In the genomic region with DNA sequence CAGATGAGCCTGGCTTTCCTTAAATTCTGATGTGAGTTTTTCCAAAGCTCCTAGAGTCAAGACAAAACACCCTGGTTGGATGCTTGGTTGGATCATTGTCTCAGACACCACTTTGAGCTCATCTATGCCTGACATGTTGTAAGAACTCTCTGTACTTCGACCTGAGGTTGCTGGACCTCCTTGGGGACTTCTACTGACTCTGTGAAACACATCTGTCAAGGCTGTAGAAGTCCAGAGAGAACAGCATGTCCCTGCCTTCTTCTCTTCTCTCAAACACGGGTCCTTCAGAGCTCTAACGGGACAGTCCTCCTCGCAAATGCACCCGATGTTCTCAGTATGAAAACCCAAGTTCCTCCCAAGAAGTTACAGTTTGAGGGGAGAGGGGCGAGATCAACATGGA, we compare ENCODE assay signal across 30 mouse cellular contexts.
DNase-seq lines count a peak whose midpoint lies in the region; ATAC-seq and TF ChIP-seq lines count a peak whose summit lies in the region.
"Had no signal": no experiment of that assay in that cellular context is flagged by ENCODE, and none has a peak within 500 bp of the region (broad histone marks: within the 10 kb centered on the region; RNA-seq: fewer than 3 reads in every experiment).

No protein-coding gene starts in this region.

- no peak overlapping the region for H3K4me2 ChIP-seq in embryonic facial prominence, embryonic 12.5 days (replicated peaks)
- H3K4me2 ChIP-seq in heart, embryonic 11.5 days = no peak overlapping the region
- H3K4me2 ChIP-seq in embryonic facial prominence, embryonic 13.5 days = no peak overlapping the region
- H3K4me2 ChIP-seq: heart, embryonic 13.5 days; hindbrain, embryonic 15.5 days; limb, embryonic 12.5 days; liver, embryonic 13.5 days; neural tube, embryonic 15.5 days had no signal

- intact Hi-C loops in heart, adult 2 months (cut with DNase I) = no loop called here

- peak overlapping the region; percentile 61; the same call in 1 of the 2 replicates for H3K27ac ChIP-seq in embryonic facial prominence, embryonic 12.5 days
- no peak overlapping the region for H3K27ac ChIP-seq in embryonic facial prominence, embryonic 10.5 days (replicated peaks)
- H3K27ac ChIP-seq in heart, adult 2 months = no peak overlapping the region
- no peak overlapping the region for H3K27ac ChIP-seq in heart, embryonic 11.5 days (ENCODE audit: low read depth, low read length)
- peak overlapping the region; percentile 48 for H3K27ac ChIP-seq in embryonic facial prominence, embryonic 13.5 days
- H3K27ac ChIP-seq: heart, embryonic 13.5 days; hindbrain, embryonic 10.5 days; hindbrain, embryonic 15.5 days; liver, embryonic 13.5 days; macrophage; neural tube, embryonic 15.5 days; stomach, postnatal 0 days had no signal

- 82% methylated on average over 6 of the region's 6 CpGs for WGBS in embryonic facial prominence, embryonic 12.5 days
- 83% methylated on average over 6 of the region's 6 CpGs for whole genome bisulfite sequencing in embryonic facial prominence, embryonic 10.5 days
- WGBS in heart, adult 2 months = 70% methylated on average over 6 of the region's 6 CpGs
- 83% methylated on average over 6 of the region's 6 CpGs for WGBS in heart, embryonic 11.5 days (ENCODE audit: insufficient replicate concordance)
- 79% methylated on average over 6 of the region's 6 CpGs for WGBS in embryonic facial prominence, embryonic 13.5 days

- H3K4me1 ChIP-seq in embryonic facial prominence, embryonic 12.5 days = peaks cover 5% of the 10 kb centered on the region; the same call in 1 of the 2 replicates
- peaks cover 15% of the 10 kb centered on the region for H3K4me1 ChIP-seq in embryonic facial prominence, embryonic 10.5 days
- peaks cover 1% of the 10 kb centered on the region; the same call in 1 of the 2 replicates for H3K4me1 ChIP-seq in heart, adult 2 months (ENCODE audit: control insufficient read depth, insufficient read depth, low read length)
- H3K4me1 ChIP-seq in heart, embryonic 11.5 days (ENCODE audit: control insufficient read depth, insufficient read depth, low read length) = no peaks in the 10 kb centered on the region
- H3K4me1 ChIP-seq in embryonic facial prominence, embryonic 13.5 days = peaks cover 34% of the 10 kb centered on the region
- H3K4me1 ChIP-seq: heart, embryonic 13.5 days; hindbrain, embryonic 10.5 days; hindbrain, embryonic 15.5 days; liver, embryonic 13.5 days; neural tube, embryonic 15.5 days had no signal

- H3K79me2 ChIP-seq in heart, adult 2 months (replicated peaks; ENCODE audit: control insufficient read depth, insufficient read depth, low read length) = no peaks in the 10 kb centered on the region

- no peak for ATAC-seq in embryonic facial prominence, embryonic 12.5 days (ENCODE audit: insufficient number of reproducible peaks, insufficient read depth, low FRiP score, low TSS enrichment)
- no peak for ATAC-seq in heart, embryonic 11.5 days (replicated peaks; ENCODE audit: insufficient number of reproducible peaks, low FRiP score, low TSS enrichment)
- no peak for ATAC-seq in embryonic facial prominence, embryonic 13.5 days (ENCODE audit: insufficient number of reproducible peaks, insufficient read depth, low FRiP score, low TSS enrichment, low read depth)
- ATAC-seq: activated CD4-positive, CD25-positive, alpha-beta regulatory T cell, adult 4 months; forebrain, postnatal 0 days; inflammation-experienced regulatory T-cells, adult 6 months had no signal

- DNase-seq in embryonic facial prominence, embryonic 10.5 days (ENCODE audit: low spot score) = no peak
- DNase-seq in heart, adult 2 months = no peak
- peak; percentile 65 for DNase-seq in skeletal muscle tissue, adult 2 months (ENCODE audit: low read depth, low spot score)
- no peak for DNase-seq in ovary, postnatal 14 days (ENCODE audit: low spot score)
- DNase-seq: adrenal gland, adult 2 months; cerebellum, adult 2 months; cerebellum, postnatal 14 days; forebrain, postnatal 0 days; heart, postnatal 10 days; kidney, adult 11 months; kidney, postnatal 14 days; layer of hippocampus, adult 9-11 months; liver, embryonic 13.5 days; lung, adult 18-20 months; lung, postnatal 10 days; midbrain, embryonic 14.5 days; right cerebral cortex, postnatal 25 days had no signal

- TF ChIP-seq POLR2A in heart, adult 2 months (IDR thresholded peaks at IDR 0.05; ENCODE audit: insufficient read depth, low read depth, low read length) = no peak

- H3K36me3 ChIP-seq in embryonic facial prominence, embryonic 12.5 days = no peaks in the 10 kb centered on the region
- H3K36me3 ChIP-seq in embryonic facial prominence, embryonic 10.5 days (replicated peaks) = no peaks in the 10 kb centered on the region
- no peaks in the 10 kb centered on the region for H3K36me3 ChIP-seq in heart, adult 2 months (ENCODE audit: control insufficient read depth, insufficient read depth, low read length)
- no peaks in the 10 kb centered on the region for H3K36me3 ChIP-seq in heart, embryonic 11.5 days (ENCODE audit: control insufficient read depth, insufficient read depth, low read length)
- H3K36me3 ChIP-seq in embryonic facial prominence, embryonic 13.5 days = no peaks in the 10 kb centered on the region
- H3K36me3 ChIP-seq: heart, embryonic 13.5 days; hindbrain, embryonic 10.5 days; hindbrain, embryonic 15.5 days; limb, embryonic 12.5 days; liver, embryonic 13.5 days; neural tube, embryonic 15.5 days had no signal

- H3K27me3 ChIP-seq in embryonic facial prominence, embryonic 12.5 days = no peaks in the 10 kb centered on the region
- H3K27me3 ChIP-seq in embryonic facial prominence, embryonic 10.5 days (replicated peaks; ENCODE audit: low read depth, poor library complexity, severe bottlenecking) = no peaks in the 10 kb centered on the region
- no peaks in the 10 kb centered on the region for H3K27me3 ChIP-seq in heart, adult 2 months (ENCODE audit: control insufficient read depth, insufficient read depth, low read length)
- H3K27me3 ChIP-seq in heart, embryonic 11.5 days (ENCODE audit: control insufficient read depth, insufficient read depth, low read length) = no peaks in the 10 kb centered on the region
- H3K27me3 ChIP-seq in embryonic facial prominence, embryonic 13.5 days = no peaks in the 10 kb centered on the region
- H3K27me3 ChIP-seq: heart, embryonic 13.5 days; hindbrain, embryonic 15.5 days; limb, embryonic 12.5 days; liver, embryonic 13.5 days; neural tube, embryonic 15.5 days had no signal

- TF ChIP-seq EP300 in heart, adult 2 months (IDR thresholded peaks at IDR 0.05; ENCODE audit: insufficient read depth, low read depth, low read length) = 0 out of 2 replicates have a peak, but pooled peaks have one; percentile 19

- H3K9me3 ChIP-seq in embryonic facial prominence, embryonic 12.5 days = no peaks in the 10 kb centered on the region
- H3K9me3 ChIP-seq in embryonic facial prominence, embryonic 10.5 days = no peaks in the 10 kb centered on the region
- H3K9me3 ChIP-seq in heart, embryonic 11.5 days (replicated peaks; ENCODE audit: control insufficient read depth, low read length) = no peaks in the 10 kb centered on the region
- H3K9me3 ChIP-seq in embryonic facial prominence, embryonic 13.5 days = no peaks in the 10 kb centered on the region
- H3K9me3 ChIP-seq: heart, embryonic 13.5 days; hindbrain, embryonic 10.5 days; hindbrain, embryonic 15.5 days; limb, embryonic 12.5 days; liver, embryonic 13.5 days; neural tube, embryonic 15.5 days had no signal

- H3K9ac ChIP-seq in embryonic facial prominence, embryonic 12.5 days = no peak overlapping the region
- H3K9ac ChIP-seq in heart, adult 2 months (ENCODE audit: low read depth, low read length) = no peak overlapping the region
- H3K9ac ChIP-seq in heart, embryonic 11.5 days (ENCODE audit: low read depth, low read length) = no peak overlapping the region
- H3K9ac ChIP-seq in embryonic facial prominence, embryonic 13.5 days = no peak overlapping the region
- H3K9ac ChIP-seq: forebrain, postnatal 0 days; heart, embryonic 13.5 days; hindbrain, embryonic 15.5 days; limb, embryonic 12.5 days; liver, embryonic 13.5 days; neural tube, embryonic 15.5 days had no signal

- TF ChIP-seq CTCF in heart, adult 2 months (IDR thresholded peaks at IDR 0.05) = no peak

- H3K4me3 ChIP-seq in embryonic facial prominence, embryonic 12.5 days = no peak overlapping the region
- no peak overlapping the region for H3K4me3 ChIP-seq in embryonic facial prominence, embryonic 10.5 days
- H3K4me3 ChIP-seq in heart, adult 2 months = no peak overlapping the region
- no peak overlapping the region for H3K4me3 ChIP-seq in heart, embryonic 11.5 days (ENCODE audit: low read depth, low read length)
- no peak overlapping the region for H3K4me3 ChIP-seq in embryonic facial prominence, embryonic 13.5 days
- H3K4me3 ChIP-seq: erythroblast, embryonic 14.5 days; heart, embryonic 13.5 days; hindbrain, embryonic 10.5 days; hindbrain, embryonic 15.5 days; limb, embryonic 12.5 days; liver, embryonic 13.5 days; neural tube, embryonic 15.5 days had no signal

Comparison
In these comparisons a context has a peak if more than half of its experiments do, and no peak if none do; other contexts are left out.
1. H3K27ac ChIP-seq: peak in embryonic facial prominence, embryonic 12.5 days (single experiment) and embryonic facial prominence, embryonic 13.5 days (single experiment); none in embryonic facial prominence, embryonic 10.5 days (single experiment), heart, adult 2 months (single experiment) and heart, embryonic 11.5 days (single experiment).